Mouse (Mus musculus) forebrain, embryonic 12.5 days (tissue): ENCODE measurements around the gene Adamtsl1. TPM values are rescaled to one million over a fixed set of nuclear protein-coding genes. Genes with fewer than 3 reads are reported as not detected.

Source experiments
- ATAC-seq: fragments of 200-750 bp; cut with Nextera tagmentation; 2 replicates; pipeline ENCODE4 v1.8.0; 2017; ENCODE audit warnings: moderate TSS enrichment; ENCODE audit not compliant: low FRiP score
- H3K27ac ChIP-seq: fragments of 300-500 bp; sonication (generic); 2 replicates; pipeline ENCODE4 v1.5.1; 2016; ENCODE audit warnings: mild to moderate bottlenecking
- H3K27me3 ChIP-seq: fragments of 300-500 bp; sonication (generic); 2 replicates; pipeline ENCODE4 v1.6.1; 2016; ENCODE audit warnings: mild to moderate bottlenecking
- H3K36me3 ChIP-seq: fragments of 300-500 bp; sonication (generic); replicated peaks from 2 replicates; pipeline ENCODE4 v1.6.1; 2016; ENCODE audit warnings: mild to moderate bottlenecking
- H3K4me1 ChIP-seq: fragments of 300-500 bp; sonication (generic); 2 replicates; pipeline ENCODE4 v1.6.1; 2016
- H3K4me2 ChIP-seq: fragments of 300-500 bp; sonication (generic); 2 replicates; pipeline ENCODE4 v1.6.1; 2016; ENCODE audit warnings: mild to moderate bottlenecking, moderate library complexity
- H3K4me3 ChIP-seq: fragments of 300-500 bp; sonication (generic); replicated peaks from 2 replicates; pipeline ENCODE4 v1.5.1; 2016; ENCODE audit warnings: mild to moderate bottlenecking
- H3K9ac ChIP-seq: fragments of 300-500 bp; sonication (generic); 2 replicates; pipeline ENCODE4 v1.6.1; 2016; ENCODE audit warnings: mild to moderate bottlenecking
- H3K9me3 ChIP-seq: fragments of 300-500 bp; sonication (generic); 2 replicates; pipeline ENCODE4 v1.6.1; 2016
- WGBS: fragments of 180-500 bp; shearing (Covaris S2); methylation state at CpG from one replicate; pipeline ENCODE4 v1.1.7; 2016; 5-methylcytosine and 5-hydroxymethylcytosine counted together
- polyA plus RNA-seq: library from polyadenylated mRNA; unstranded; fragments of >200 nt; fragmentation: Nextera tagmentation; extraction: Ambion mirVana; gene quantifications from 2 replicates; pipeline ENCODE4 v1.2.1, GENCODE M21; 2016

The Adamtsl1 gene
- polyA plus RNA-seq, 1 experiment from 2014 or later = 11.6 TPM

- no peaks in the 10 kb centered on the region for H3K27me3 ChIP-seq
- no peak overlapping the region for H3K9ac ChIP-seq
- peaks cover 15% of the 10 kb centered on the region for H3K4me1 ChIP-seq
- 39% methylated on average over 3 of the region's 3 CpGs for WGBS
- H3K27ac ChIP-seq = no peak overlapping the region
- no peaks in the 10 kb centered on the region for H3K36me3 ChIP-seq
- ATAC-seq = no peak
- H3K4me2 ChIP-seq = no peak overlapping the region
- H3K9me3 ChIP-seq = no peaks in the 10 kb centered on the region
- H3K4me3 ChIP-seq = no peak overlapping the region
These were observed 250.5 kb downstream of the Adamtsl1 start for GRCm38 (mm10) chr4:85764476-85764875.

GRCm38 (mm10) chr4:85767666-85768065, 253.7 kb downstream of the Adamtsl1 start:
- H3K9ac ChIP-seq = no peak overlapping the region
- 79% methylated on average over 6 of the region's 6 CpGs for WGBS

GRCm38 (mm10) chr4:85768107-85768506, 254.1 kb downstream of the Adamtsl1 start:
- Histone ChIP-seq H3K4me2 (no peak overlapping the region), H3K27ac (no peak overlapping the region), H3K4me3 (no peak overlapping the region), H3K9me3 (no peaks in the 10 kb centered on the region), H3K9ac (no peak overlapping the region), H3K27me3 (no peaks in the 10 kb centered on the region), H3K4me1 (peaks cover 15% of the 10 kb centered on the region), H3K36me3 (no peaks in the 10 kb centered on the region)
- 27% methylated on average over 5 of the region's 5 CpGs for WGBS
- ATAC-seq = peak; percentile 51; the same call in 1 of the 2 replicates

More at GRCm38 (mm10) chr4:85767666-85768065, 253.7 kb downstream of the Adamtsl1 start:
- ATAC-seq = no peak
- H3K9me3 ChIP-seq = no peaks in the 10 kb centered on the region
- no peaks in the 10 kb centered on the region for H3K27me3 ChIP-seq
- no peak overlapping the region for H3K4me3 ChIP-seq
- H3K36me3 ChIP-seq = no peaks in the 10 kb centered on the region
- peaks cover 15% of the 10 kb centered on the region for H3K4me1 ChIP-seq
- H3K27ac ChIP-seq = no peak overlapping the region
- no peak overlapping the region for H3K4me2 ChIP-seq

GRCm38 (mm10) chr4:85782511-85782910, 268.5 kb downstream of the Adamtsl1 start:
- peak; percentile 75 for ATAC-seq
- H3K27ac ChIP-seq = no peak overlapping the region

GRCm38 (mm10) chr4:85783768-85784379, 269.9 kb downstream of the Adamtsl1 start:
- Histone ChIP-seq H3K36me3 (no peaks in the 10 kb centered on the region), H3K27ac (no peak overlapping the region), H3K27me3 (peaks cover 9% of the 10 kb centered on the region), H3K4me2 (no peak overlapping the region), H3K4me1 (peaks cover 19% of the 10 kb centered on the region), H3K4me3 (no peak overlapping the region), H3K9ac (no peak overlapping the region), H3K9me3 (no peaks in the 10 kb centered on the region)
- ATAC-seq = peak; percentile 67; the same call in 1 of the 2 replicates
- 14% methylated on average over 6 of the region's 6 CpGs for WGBS

More at GRCm38 (mm10) chr4:85782511-85782910, 268.5 kb downstream of the Adamtsl1 start:
- Histone ChIP-seq H3K36me3 (no peaks in the 10 kb centered on the region), H3K27me3 (peaks cover 9% of the 10 kb centered on the region), H3K4me3 (no peak overlapping the region), H3K4me1 (peaks cover 19% of the 10 kb centered on the region), H3K9ac (no peak overlapping the region), H3K4me2 (no peak overlapping the region), H3K9me3 (no peaks in the 10 kb centered on the region)
- WGBS = 2% methylated on average over 5 of the region's 5 CpGs

- no peak overlapping the region for H3K4me3 ChIP-seq
- H3K9ac ChIP-seq = no peak overlapping the region
- no peaks in the 10 kb centered on the region for H3K9me3 ChIP-seq
- peaks cover 19% of the 10 kb centered on the region for H3K4me1 ChIP-seq
- 41% methylated on average over 4 of the region's 4 CpGs for WGBS
- H3K4me2 ChIP-seq = no peak overlapping the region
- no peaks in the 10 kb centered on the region for H3K36me3 ChIP-seq
- ATAC-seq = no peak
- H3K27me3 ChIP-seq = peaks cover 9% of the 10 kb centered on the region
- H3K27ac ChIP-seq = no peak overlapping the region
These were observed 270.5 kb downstream of the Adamtsl1 start for GRCm38 (mm10) chr4:85784428-85784827.

- no peak for ATAC-seq
- no peaks in the 10 kb centered on the region for H3K36me3 ChIP-seq
- 73% methylated on average over 2 of the region's 2 CpGs for WGBS
- no peaks in the 10 kb centered on the region for H3K9me3 ChIP-seq
- H3K27me3 ChIP-seq = peaks cover 5% of the 10 kb centered on the region
- no peak overlapping the region for H3K9ac ChIP-seq
- no peak overlapping the region for H3K27ac ChIP-seq
- H3K4me1 ChIP-seq = no peaks in the 10 kb centered on the region
- H3K4me3 ChIP-seq = no peak overlapping the region
- H3K4me2 ChIP-seq = no peak overlapping the region
These were observed 276.3 kb downstream of the Adamtsl1 start for GRCm38 (mm10) chr4:85790226-85790625.

GRCm38 (mm10) chr4:85801805-85802204, 287.8 kb downstream of the Adamtsl1 start:
- Histone ChIP-seq H3K4me2 (no peak overlapping the region), H3K36me3 (no peaks in the 10 kb centered on the region), H3K9ac (no peak overlapping the region), H3K27ac (no peak overlapping the region), H3K4me1 (no peaks in the 10 kb centered on the region), H3K4me3 (no peak overlapping the region), H3K9me3 (no peaks in the 10 kb centered on the region), H3K27me3 (no peaks in the 10 kb centered on the region)
- WGBS = 3% methylated on average over 8 of the region's 8 CpGs
- peak; percentile 83 for ATAC-seq

GRCm38 (mm10) chr4:85814418-85814817, 300.4 kb downstream of the Adamtsl1 start:
- Histone ChIP-seq H3K4me3 (no peak overlapping the region), H3K9me3 (no peaks in the 10 kb centered on the region), H3K27ac (no peak overlapping the region), H3K27me3 (no peaks in the 10 kb centered on the region), H3K4me1 (no peaks in the 10 kb centered on the region), H3K9ac (no peak overlapping the region), H3K36me3 (no peaks in the 10 kb centered on the region), H3K4me2 (no peak overlapping the region)
- 76% methylated on average over 3 of the region's 3 CpGs for WGBS
- no peak for ATAC-seq

- Histone ChIP-seq H3K4me2 (no peak overlapping the region), H3K36me3 (no peaks in the 10 kb centered on the region), H3K27ac (no peak overlapping the region), H3K9me3 (no peaks in the 10 kb centered on the region), H3K4me3 (no peak overlapping the region), H3K4me1 (no peaks in the 10 kb centered on the region), H3K27me3 (no peaks in the 10 kb centered on the region), H3K9ac (no peak overlapping the region)
- 78% methylated on average over 2 of the region's 2 CpGs for WGBS
- ATAC-seq = 0 out of 2 replicates have a peak, but pooled peaks have one; percentile 30
These were observed 304.5 kb downstream of the Adamtsl1 start for GRCm38 (mm10) chr4:85818504-85818903.

GRCm38 (mm10) chr4:85819169-85819568, 305.2 kb downstream of the Adamtsl1 start:
- Histone ChIP-seq H3K4me1 (no peaks in the 10 kb centered on the region; the same call in 1 of the 2 replicates), H3K4me2 (no peak overlapping the region), H3K4me3 (no peak overlapping the region), H3K36me3 (no peaks in the 10 kb centered on the region), H3K27me3 (no peaks in the 10 kb centered on the region), H3K9ac (no peak overlapping the region), H3K9me3 (no peaks in the 10 kb centered on the region), H3K27ac (no peak overlapping the region)
- ATAC-seq = peak; percentile 11; the same call in 1 of the 2 replicates
- WGBS = 83% methylated on average over 1 of the region's 1 CpGs

GRCm38 (mm10) chr4:85819921-85820320, 305.9 kb downstream of the Adamtsl1 start:
- Histone ChIP-seq H3K27me3 (no peaks in the 10 kb centered on the region), H3K4me1 (no peaks in the 10 kb centered on the region; the same call in 1 of the 2 replicates), H3K27ac (no peak overlapping the region), H3K9me3 (no peaks in the 10 kb centered on the region), H3K4me2 (no peak overlapping the region), H3K4me3 (no peak overlapping the region), H3K9ac (no peak overlapping the region), H3K36me3 (no peaks in the 10 kb centered on the region)
- 52% methylated on average over 1 of the region's 1 CpGs for WGBS
- no peak for ATAC-seq
